ENCODE assay signal across 1 mouse cellular context in the genomic region with DNA sequence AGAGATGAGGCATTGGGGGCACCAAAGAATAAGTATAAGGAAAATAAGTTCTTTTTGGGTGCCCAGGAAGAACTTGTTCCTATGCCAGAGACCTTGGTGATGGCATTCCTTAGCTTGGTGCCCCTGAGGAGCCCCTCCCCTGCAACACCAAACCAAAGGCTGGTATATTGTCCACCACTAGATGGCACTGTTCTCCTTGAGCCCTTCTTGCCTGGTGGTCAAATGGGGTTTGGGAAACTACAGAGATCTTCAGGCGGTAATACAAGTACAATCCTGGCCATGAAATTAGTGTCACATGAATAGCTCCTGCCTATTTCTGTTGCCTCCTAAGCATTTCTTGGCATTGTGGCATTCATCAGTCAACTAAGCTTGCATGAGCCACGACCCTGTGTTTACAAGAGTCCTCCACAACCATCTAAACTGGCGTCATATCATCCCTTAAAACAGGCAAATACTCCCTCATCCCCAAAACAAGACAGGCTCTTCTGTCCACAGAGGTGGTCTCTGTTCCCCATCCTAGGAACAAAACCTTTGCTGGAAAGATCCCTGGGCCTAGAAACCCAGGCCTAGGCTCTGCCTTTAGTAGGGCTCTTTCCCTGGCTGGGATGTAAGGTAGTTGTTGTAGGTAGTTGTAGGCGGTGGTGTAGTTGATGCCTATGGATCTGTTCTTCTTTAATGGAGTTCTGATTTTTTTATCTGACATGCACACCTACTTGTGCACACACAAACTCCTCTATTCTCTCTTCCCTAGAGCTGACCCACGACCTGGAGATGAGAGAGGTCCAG.
TF ChIP-seq lines count a peak whose summit lies in the region.

No protein-coding gene starts in this region.

TF ChIP-seq in CH12.LX, 34 proteins besides CTCF, POLR2A, EP300 and RAD21 (continued from another document):
- no peak for TF ChIP-seq ZKSCAN1 (IDR thresholded peaks at IDR 0.05; ENCODE audit: borderline replicate concordance, low read depth, low read length)
- no peak for TF ChIP-seq CHD2 (IDR thresholded peaks at IDR 0.05; ENCODE audit: low read length)
- TF ChIP-seq KAT2A (IDR thresholded peaks at IDR 0.05; ENCODE audit: insufficient replicate concordance, low read length): no peak
- no peak for TF ChIP-seq ETS1 (conservative IDR thresholded peaks at IDR 0.05; ENCODE audit: low read depth, low read length)
- TF ChIP-seq SMC3 (IDR thresholded peaks at IDR 0.05; ENCODE audit: low read depth, low read length): peak; percentile 95
- TF ChIP-seq USF1 (IDR thresholded peaks at IDR 0.05; ENCODE audit: low read depth, low read length): no peak
- TF ChIP-seq USF2 (conservative IDR thresholded peaks at IDR 0.05; ENCODE audit: low read depth, low read length): no peak
- no peak for TF ChIP-seq TBP (conservative IDR thresholded peaks at IDR 0.05; ENCODE audit: low read depth, low read length)
- TF ChIP-seq POLR2AphosphoS2 (IDR thresholded peaks at IDR 0.05; ENCODE audit: low read depth, low read length): no peak
- TF ChIP-seq MEF2A (IDR thresholded peaks at IDR 0.05; ENCODE audit: borderline replicate concordance, low read depth, low read length): peak; percentile 31; the same call in 1 of the 2 replicates
- TF ChIP-seq SIN3A (IDR thresholded peaks at IDR 0.05; ENCODE audit: low read length): no peak
- no peak for TF ChIP-seq IRF4 (IDR thresholded peaks at IDR 0.05; ENCODE audit: low read depth, low read length)
- peak; percentile 14; the same call in 1 of the 2 replicates for TF ChIP-seq NELFE (IDR thresholded peaks at IDR 0.05; ENCODE audit: low read depth, low read length)
- TF ChIP-seq HCFC1 (IDR thresholded peaks at IDR 0.05; ENCODE audit: low read depth, low read length): no peak
- TF ChIP-seq GABPA (IDR thresholded peaks at IDR 0.05; ENCODE audit: insufficient replicate concordance, low read depth, low read length): no peak
- TF ChIP-seq BHLHE40 (IDR thresholded peaks at IDR 0.05; ENCODE audit: low read depth, low read length): no peak
- peak; percentile 49 for TF ChIP-seq ZC3H11A (IDR thresholded peaks at IDR 0.05; ENCODE audit: low read depth, low read length)
- TF ChIP-seq MYC (IDR thresholded peaks at IDR 0.05; ENCODE audit: low read depth, low read length): 0 out of 2 replicates have a peak, but pooled peaks have one; percentile 22
- TF ChIP-seq JUN (IDR thresholded peaks at IDR 0.05; ENCODE audit: insufficient read depth, low read depth, low read length): no peak
- no peak for TF ChIP-seq JUND (conservative IDR thresholded peaks at IDR 0.05; ENCODE audit: low read depth, low read length)
- no peak for TF ChIP-seq RCOR1 (conservative IDR thresholded peaks at IDR 0.05; ENCODE audit: low read depth, low read length)
- TF ChIP-seq MAZ (IDR thresholded peaks at IDR 0.05; ENCODE audit: low read depth, low read length): peak; percentile 88
TF ChIP-seq in CH12.LX: peak in this region for 7.
